Mouse (Mus musculus): ENCODE data around the gene Lsm14a. TPM values are rescaled to one million over a fixed set of nuclear protein-coding genes. Genes with fewer than 3 reads are reported as not detected.

Lsm14a gene
- total and polyA plus RNA-seq, 3 experiments, result 53.7 to 193 (median 90.0) TPM

DNA sequence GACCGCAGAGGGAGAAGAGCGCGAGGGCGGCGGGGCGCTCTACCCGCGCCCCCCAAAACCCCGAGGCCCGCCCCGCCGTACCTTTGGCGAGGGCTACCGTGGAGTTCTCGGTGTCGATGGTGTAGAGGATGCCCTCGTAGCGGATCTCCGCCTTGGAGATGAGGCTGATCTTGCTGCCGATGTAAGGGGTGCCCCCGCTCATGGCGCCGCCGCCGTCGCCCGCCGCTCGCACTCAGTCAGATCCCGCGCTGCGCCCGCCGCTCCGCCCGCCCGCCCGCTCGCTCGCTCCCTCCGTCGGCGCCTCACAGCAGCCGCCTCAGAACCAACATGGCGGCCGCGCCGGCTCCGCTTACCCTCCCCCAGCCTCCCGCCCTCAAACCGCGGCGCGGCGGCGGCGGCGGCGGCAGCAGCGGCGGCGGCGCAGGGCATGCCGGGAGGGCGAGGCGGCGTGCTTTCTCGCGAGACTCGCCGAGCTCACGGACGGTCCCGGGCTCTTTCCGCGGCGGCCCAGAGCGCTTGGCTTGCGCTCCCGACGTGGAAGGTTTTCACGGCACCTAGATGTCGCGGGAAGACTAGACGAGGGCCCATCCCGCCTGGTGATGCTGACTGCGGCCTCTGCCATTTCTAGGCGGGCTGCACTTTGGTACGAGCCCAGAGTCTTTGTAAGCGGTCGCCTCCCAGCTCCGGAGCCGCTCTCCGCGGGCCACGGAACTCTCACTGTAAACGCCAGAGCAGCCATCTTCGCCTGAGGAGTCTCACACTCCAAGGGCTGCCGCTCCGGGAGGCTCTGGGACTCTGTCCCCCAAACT, 3.6 kb downstream of the Lsm14a start:
- Histone ChIP-seq H3K9ac (ENCODE audit: insufficient read depth, low read depth) (peak overlapping the region; percentile 99), H3K4me2 (ENCODE audit: insufficient read depth, low read depth, poor library complexity, severe bottlenecking) (no peak overlapping the region), H3K27me3 (replicated peaks) (no peaks in the 10 kb centered on the region), H3K9me3 (replicated peaks; ENCODE audit: low read length) (no peaks in the 10 kb centered on the region), H3K4me1 (ENCODE audit: control insufficient read depth in 1 of 2, insufficient read depth in 2 of 2) (peaks cover 4 to 31% of the 10 kb centered on the region in 2 experiments; a peak in 3 of 4 replicates), H3K4me3 (replicated peaks in 1 of 3; ENCODE audit: low read depth in 2 of 3, low read length in 2 of 3, poor library complexity in 1 of 3) (peak overlapping the region; percentile 79 to 88 (median 85)), H3K36me3 (replicated peaks in 1 of 2; ENCODE audit: control insufficient read depth in 1 of 2, insufficient read depth in 1 of 2, low read length in 1 of 2) (peaks cover 0 to 12% of the 10 kb centered on the region in 2 experiments), H3K79me2 (replicated peaks; ENCODE audit: control insufficient read depth, extremely low read depth, insufficient read depth, poor library complexity, severe bottlenecking) (peaks cover 39% of the 10 kb centered on the region), H3K27ac (ENCODE audit: insufficient read depth, low read depth) (peak overlapping the region; percentile 93)
- TF ChIP-seq BHLHE40 (IDR thresholded peaks at IDR 0.05; ENCODE audit: low read depth, low read length), result 0 out of 2 replicates have a peak, but pooled peaks have one; percentile 35
- TF ChIP-seq MAZ (IDR thresholded peaks at IDR 0.05; ENCODE audit: low read depth, low read length), result 0 out of 2 replicates have a peak, but pooled peaks have one; percentile 53
- TF ChIP-seq GABPA (IDR thresholded peaks at IDR 0.05; ENCODE audit: insufficient replicate concordance, low read depth, low read length), result no peak
- peak; percentile 77; the same call in 1 of the 2 replicates for TF ChIP-seq POLR2AphosphoS2 (IDR thresholded peaks at IDR 0.05; ENCODE audit: low read depth, low read length)
- TF ChIP-seq TBP (conservative IDR thresholded peaks at IDR 0.05; ENCODE audit: low read depth, low read length), result peak; percentile 53; the same call in 1 of the 2 replicates
- peak; percentile 99 for TF ChIP-seq CHD2 (IDR thresholded peaks at IDR 0.05; ENCODE audit: low read length)
- TF ChIP-seq SIN3A (IDR thresholded peaks at IDR 0.05; ENCODE audit: low read length), result peak; percentile 56
- no peak for TF ChIP-seq ZC3H11A (IDR thresholded peaks at IDR 0.05; ENCODE audit: low read depth, low read length)
- no peak for TF ChIP-seq RAD21 (IDR thresholded peaks at IDR 0.05; ENCODE audit: low read depth, low read length)
- TF ChIP-seq HCFC1 (IDR thresholded peaks at IDR 0.05; ENCODE audit: low read depth, low read length), result peak; percentile 75
- TF ChIP-seq ETS1 (conservative IDR thresholded peaks at IDR 0.05; ENCODE audit: low read depth, low read length), result no peak
- peak; percentile 38 for TF ChIP-seq IRF4 (IDR thresholded peaks at IDR 0.05; ENCODE audit: low read depth, low read length)
- TF ChIP-seq CTCF (conservative IDR thresholded peaks at IDR 0.05 in 1 of 2, IDR thresholded peaks at IDR 0.05 in 1 of 2; ENCODE audit: low read depth in 2 of 2, low read length in 2 of 2), result no peak
- TF ChIP-seq ZMIZ1 (IDR thresholded peaks at IDR 0.05; ENCODE audit: low read depth, low read length), result peak; percentile 97
- no peak for TF ChIP-seq SMC3 (IDR thresholded peaks at IDR 0.05; ENCODE audit: low read depth, low read length)
- TF ChIP-seq POLR2A (IDR thresholded peaks at IDR 0.05; ENCODE audit: low read depth, low read length), result peak; percentile 99
- peak; percentile 99 for TF ChIP-seq NELFE (IDR thresholded peaks at IDR 0.05; ENCODE audit: low read depth, low read length)
- no peak for TF ChIP-seq CHD1 (IDR thresholded peaks at IDR 0.05; ENCODE audit: low read depth, low read length)
- no peak for TF ChIP-seq JUN (IDR thresholded peaks at IDR 0.05; ENCODE audit: insufficient read depth, low read depth, low read length)
- TF ChIP-seq MAX (IDR thresholded peaks at IDR 0.05; ENCODE audit: low read length), result peak; percentile 53; the same call in 1 of the 2 replicates
- no peak for TF ChIP-seq PAX5 (IDR thresholded peaks at IDR 0.05; ENCODE audit: low read length)
- no peak for TF ChIP-seq JUND (conservative IDR thresholded peaks at IDR 0.05; ENCODE audit: low read depth, low read length)
- no peak; the same call in 1 of the 2 replicates for TF ChIP-seq USF1 (IDR thresholded peaks at IDR 0.05; ENCODE audit: low read depth, low read length)
- no peak for TF ChIP-seq MAFK (IDR thresholded peaks at IDR 0.05; ENCODE audit: insufficient replicate concordance, low read length)
- TF ChIP-seq MXI1 (IDR thresholded peaks at IDR 0.05; ENCODE audit: low read depth, low read length), result peak; percentile 87
- no peak for TF ChIP-seq ZNF384 (IDR thresholded peaks at IDR 0.05; ENCODE audit: low read depth, low read length)
- TF ChIP-seq UBTF (IDR thresholded peaks at IDR 0.05; ENCODE audit: low read depth, low read length), result no peak
- TF ChIP-seq ZKSCAN1 (IDR thresholded peaks at IDR 0.05; ENCODE audit: borderline replicate concordance, low read depth, low read length), result no peak
- 0 out of 2 replicates have a peak, but pooled peaks have one; percentile 5 for TF ChIP-seq MYC (IDR thresholded peaks at IDR 0.05; ENCODE audit: low read depth, low read length)
- peak; percentile 55 for TF ChIP-seq NRF1 (IDR thresholded peaks at IDR 0.05; ENCODE audit: low read depth, low read length)
- peak; percentile 57 for TF ChIP-seq ELF1 (IDR thresholded peaks at IDR 0.05; ENCODE audit: low read depth, low read length)
- peak; percentile 95 for TF ChIP-seq TCF12 (IDR thresholded peaks at IDR 0.05; ENCODE audit: low read depth, low read length)
- TF ChIP-seq RCOR1 (conservative IDR thresholded peaks at IDR 0.05; ENCODE audit: low read depth, low read length), result no peak
- TF ChIP-seq KAT2A (IDR thresholded peaks at IDR 0.05; ENCODE audit: insufficient replicate concordance, low read length), result peak; percentile 77; the same call in 1 of the 2 replicates
- no peak for TF ChIP-seq E2F4 (IDR thresholded peaks at IDR 0.05; ENCODE audit: insufficient replicate concordance, low read depth, low read length)
- TF ChIP-seq USF2 (conservative IDR thresholded peaks at IDR 0.05; ENCODE audit: low read depth, low read length), result no peak
- peak; percentile 81; the same call in 1 of the 2 replicates for TF ChIP-seq MEF2A (IDR thresholded peaks at IDR 0.05; ENCODE audit: borderline replicate concordance, low read depth, low read length)
- no peak for TF ChIP-seq EP300 (IDR thresholded peaks at IDR 0.05; ENCODE audit: low read length)
- in situ Hi-C loops (cut with MboI; ENCODE audit: low pct_ligation_motif_present, low pct_unique_long_range_greater_than_20kb, low sequenced_read_pairs), result no loop called here
- dilution Hi-C loops (cut with MboI; ENCODE audit: extremely low pct_ligation_motif_present, extremely low pct_unique_long_range_greater_than_20kb, low sequenced_read_pairs), result no loop called here
- peak; percentile 87 for DNase-seq (ENCODE audit: extremely low read depth)

All from CH12.LX (cell line).